Mouse (Mus musculus) cerebellum, adult 11-12 months (tissue): ENCODE data around the gene Nudt17.
"Not testable (repeated sequence)": the region's sequence is repeated elsewhere in the genome, so short reads cannot be mapped to it uniquely, and the experiment has no call there.

Experiments used
- DNase-seq: peaks from one replicate; pipeline ENCODE4 v3.0.0; 2022

Gene Nudt17

DNA sequence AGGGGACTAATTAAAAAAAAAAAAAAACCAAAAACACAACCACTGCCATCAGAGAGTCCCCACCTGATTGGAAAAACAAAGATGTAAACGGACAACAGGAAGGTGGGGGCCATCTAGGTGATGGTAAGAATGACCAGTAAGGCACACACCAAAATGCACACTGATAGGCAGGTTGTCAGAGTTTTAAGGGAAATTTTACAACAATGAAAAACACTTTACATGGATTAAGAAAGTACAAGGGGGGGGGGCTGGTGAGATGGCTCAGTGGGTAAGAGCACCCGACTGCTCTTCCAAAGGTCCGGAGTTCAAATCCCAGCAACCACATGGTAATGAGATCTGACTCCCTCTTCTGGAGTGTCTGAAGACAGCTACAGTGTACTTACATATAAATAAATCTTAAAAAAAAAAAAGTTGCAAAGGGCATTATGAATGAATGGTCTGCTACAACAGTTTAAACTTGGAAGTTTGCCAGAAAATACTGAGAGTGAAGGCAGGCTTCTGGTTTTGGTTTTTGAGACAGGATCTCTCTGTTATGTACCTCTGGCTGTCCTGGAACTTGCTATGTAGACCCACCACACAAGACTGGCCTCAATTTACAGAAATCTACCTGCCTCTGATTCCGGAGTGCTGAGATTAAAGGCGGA lies 39.8 kb downstream of the Nudt17 start:
- no peak for DNase-seq

DNA sequence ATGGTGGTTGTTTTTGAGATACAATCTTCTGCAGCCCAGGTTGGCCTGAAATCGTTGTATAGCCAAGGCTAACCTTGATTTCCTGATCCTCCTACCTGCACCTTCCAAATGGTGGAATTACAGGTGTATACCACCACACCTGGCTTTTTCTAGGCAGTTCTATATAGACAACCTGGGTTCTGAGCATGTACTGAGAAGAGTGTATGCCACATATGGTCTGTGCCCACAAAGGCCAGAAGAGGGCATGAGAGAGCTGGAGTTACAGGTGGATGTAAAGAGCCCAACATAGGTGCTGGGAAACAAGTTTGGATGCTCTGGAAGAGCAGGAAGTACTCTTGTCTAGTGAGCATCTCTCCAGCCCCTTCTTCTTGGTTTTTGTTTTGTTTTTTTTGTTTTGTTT lies 41.0 kb downstream of the Nudt17 start:
- no peak for DNase-seq

- DNase-seq = no peak
Observed at GRCm38 (mm10) chr3:96666916-96667315, 41.4 kb downstream of the Nudt17 start.

- not testable (repeated sequence) for DNase-seq
Observed at GRCm38 (mm10) chr3:96665732-96666363, 42.5 kb downstream of the Nudt17 start.

GRCm38 (mm10) chr3:96663432-96664239 lies 44.7 kb downstream of the Nudt17 start:
- DNase-seq = peak; percentile 86

DNA sequence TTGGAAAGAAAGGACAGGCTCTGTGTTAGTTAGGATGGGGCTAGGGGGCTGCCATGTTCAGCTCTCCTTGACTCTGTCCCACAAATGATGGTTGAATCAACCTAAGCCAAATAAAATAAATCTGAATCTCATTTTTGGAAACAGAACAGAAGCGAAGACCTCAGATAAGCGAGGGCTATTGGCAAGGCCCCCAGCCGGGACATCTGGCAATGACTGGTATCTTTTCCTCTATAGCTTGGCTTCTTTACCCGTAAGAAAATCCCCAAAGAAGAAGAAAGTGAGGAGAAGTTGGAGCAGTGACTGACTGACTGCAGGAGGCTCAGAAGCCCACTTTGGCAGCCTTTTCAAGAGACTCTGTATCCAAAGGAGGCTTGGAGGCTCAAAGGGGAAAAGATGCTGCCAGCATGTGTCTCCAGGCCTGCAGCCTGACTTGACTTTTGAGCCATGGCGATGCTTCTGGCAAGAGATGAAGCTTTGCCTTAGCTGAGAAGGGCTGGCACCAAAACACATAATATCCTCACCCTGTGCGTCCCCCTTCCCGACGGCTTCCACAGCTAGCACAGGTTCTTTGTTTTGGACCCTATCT lies 45.5 kb downstream of the Nudt17 start:
- peak; percentile 36 for DNase-seq

DNA sequence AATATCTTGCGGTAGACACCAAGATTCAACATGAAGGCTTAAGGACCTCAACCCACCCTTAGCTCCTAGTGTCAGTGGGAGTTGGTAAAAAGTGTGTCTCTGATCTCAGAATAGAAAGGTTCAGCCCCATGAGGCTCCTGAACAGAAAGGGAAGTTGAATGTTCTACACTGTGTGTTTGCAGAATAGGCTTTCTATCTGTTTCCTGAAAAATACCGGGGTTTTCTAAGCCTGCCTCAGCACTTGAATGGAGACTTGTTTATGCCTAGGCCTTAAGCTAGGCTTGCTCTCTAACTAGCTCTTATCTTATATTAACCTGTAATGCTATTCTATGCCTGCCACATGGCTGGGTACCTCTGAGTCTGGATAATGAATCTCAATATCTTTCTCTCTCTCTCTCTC lies 47.5 kb downstream of the Nudt17 start:
- DNase-seq = no peak
